Mouse (Mus musculus): ENCODE measurements around the gene Hs3st2.

Hs3st2 gene

GRCm38 (mm10) chr7:121549329-121550022, 157.8 kb downstream of the Hs3st2 start:
- no peak for DNase-seq (ENCODE audit: low read depth, low spot score)

Measured in skeletal muscle tissue, adult 2 months (tissue).